Mouse (Mus musculus) midbrain, embryonic 15.5 days (tissue): ENCODE data around the gene Spink2. TPM values are rescaled to one million over a fixed set of nuclear protein-coding genes. Genes with fewer than 3 reads are reported as not detected.
A peak's percentile ranks its signal among the peaks of the same experiment; 100 is the strongest.
"Not testable (repeated sequence)": the region's sequence is repeated elsewhere in the genome, so short reads cannot be mapped to it uniquely, and the experiment has no call there.

Experiments
- ATAC-seq: fragments of 200-750 bp; cut with Nextera tagmentation; replicated peaks from 2 replicates; pipeline ENCODE4 v1.8.0; 2017; ENCODE audit warnings: moderate TSS enrichment
- H3K27ac ChIP-seq: fragments of 300-500 bp; sonication (generic); 2 replicates; pipeline ENCODE4 v1.5.1; 2015; ENCODE audit warnings: mild to moderate bottlenecking, inconsistent platforms
- H3K27me3 ChIP-seq: fragments of 300-500 bp; sonication (generic); replicated peaks from 2 replicates; pipeline ENCODE4 v1.6.1; 2015; ENCODE audit warnings: inconsistent platforms
- H3K36me3 ChIP-seq: fragments of 300-500 bp; sonication (generic); replicated peaks from 2 replicates; pipeline ENCODE4 v1.6.1; 2015; ENCODE audit warnings: inconsistent platforms
- H3K4me1 ChIP-seq: fragments of 300-500 bp; sonication (generic); 2 replicates; pipeline ENCODE4 v1.6.1; 2015; ENCODE audit warnings: inconsistent platforms
- H3K4me2 ChIP-seq: fragments of 300-500 bp; sonication (generic); 2 replicates; pipeline ENCODE4 v1.6.1; 2015; ENCODE audit warnings: inconsistent platforms, mild to moderate bottlenecking, moderate library complexity
- H3K4me3 ChIP-seq: fragments of 300-500 bp; sonication (generic); 2 replicates; pipeline ENCODE4 v1.5.1; 2015; ENCODE audit warnings: mild to moderate bottlenecking, inconsistent platforms
- H3K9ac ChIP-seq: fragments of 300-500 bp; sonication (generic); 2 replicates; pipeline ENCODE4 v1.6.1; 2015; ENCODE audit warnings: mild to moderate bottlenecking, inconsistent platforms
- H3K9me3 ChIP-seq: fragments of 300-500 bp; sonication (generic); 2 replicates; pipeline ENCODE4 v1.6.1; 2016; ENCODE audit warnings: inconsistent platforms
- WGBS: fragments of 180-500 bp; shearing (Covaris S2); methylation state at CpG from one replicate; pipeline ENCODE4 v1.1.7; 2015; ENCODE audit warnings: mixed read lengths; 5-methylcytosine and 5-hydroxymethylcytosine counted together
- polyA plus RNA-seq: library from polyadenylated mRNA; unstranded; fragments of >200 nt; fragmentation: Nextera tagmentation; extraction: Ambion mirVana; gene quantifications from 2 replicates; pipeline ENCODE4 v1.2.1, GENCODE M21; 2015

The Spink2 gene
- polyA plus RNA-seq, 1 experiment from 2014 or later = 0.41 TPM

GRCm38 (mm10) chr5:77191106-77191505 is 20.2 kb downstream of the Spink2 start:
- no peak overlapping the region for H3K4me2 ChIP-seq
- no peak overlapping the region for H3K4me3 ChIP-seq
- no peaks in the 10 kb centered on the region for H3K4me1 ChIP-seq
- ATAC-seq = no peak
- no peak overlapping the region for H3K27ac ChIP-seq
- 86% methylated on average over 4 of the region's 4 CpGs for WGBS
- H3K9me3 ChIP-seq = no peaks in the 10 kb centered on the region
- no peak overlapping the region for H3K9ac ChIP-seq
- H3K36me3 ChIP-seq = no peaks in the 10 kb centered on the region
- no peaks in the 10 kb centered on the region for H3K27me3 ChIP-seq

- H3K4me3 ChIP-seq = no peak overlapping the region
- no peak overlapping the region for H3K4me2 ChIP-seq
- ATAC-seq = no peak
- no peaks in the 10 kb centered on the region for H3K9me3 ChIP-seq
- H3K4me1 ChIP-seq = no peaks in the 10 kb centered on the region
- 49% methylated on average over 3 of the region's 3 CpGs for WGBS
- H3K27me3 ChIP-seq = no peaks in the 10 kb centered on the region
- H3K27ac ChIP-seq = no peak overlapping the region
- no peaks in the 10 kb centered on the region for H3K36me3 ChIP-seq
- H3K9ac ChIP-seq = no peak overlapping the region
Observed at GRCm38 (mm10) chr5:77188738-77189137, 22.5 kb downstream of the Spink2 start.

GRCm38 (mm10) chr5:77185351-77185750 is 25.9 kb downstream of the Spink2 start:
- Histone ChIP-seq H3K27me3 (no peaks in the 10 kb centered on the region), H3K4me3 (no peak overlapping the region), H3K9ac (no peak overlapping the region), H3K27ac (no peak overlapping the region), H3K36me3 (no peaks in the 10 kb centered on the region), H3K4me2 (no peak overlapping the region), H3K9me3 (no peaks in the 10 kb centered on the region), H3K4me1 (no peaks in the 10 kb centered on the region)
- WGBS = 87% methylated on average over 3 of the region's 3 CpGs
- no peak for ATAC-seq

- H3K27me3 ChIP-seq, ATAC-seq, H3K9me3 ChIP-seq, H3K36me3 ChIP-seq, H3K27ac ChIP-seq, H3K4me2 ChIP-seq, H3K4me3 ChIP-seq, H3K9ac ChIP-seq, H3K4me1 ChIP-seq: not testable (repeated sequence)
- 74% methylated on average over 5 of the region's 5 CpGs for WGBS
Observed at GRCm38 (mm10) chr5:77183876-77184275, 27.4 kb downstream of the Spink2 start.

GRCm38 (mm10) chr5:77183338-77183737 is 27.9 kb downstream of the Spink2 start:
- H3K9me3 ChIP-seq = no peaks in the 10 kb centered on the region
- H3K4me1 ChIP-seq = no peaks in the 10 kb centered on the region
- 43% methylated on average over 1 of the region's 1 CpGs for WGBS
- no peak overlapping the region for H3K4me2 ChIP-seq
- no peak overlapping the region for H3K27ac ChIP-seq
- no peaks in the 10 kb centered on the region for H3K27me3 ChIP-seq
- no peak for ATAC-seq
- no peak overlapping the region for H3K4me3 ChIP-seq
- H3K9ac ChIP-seq = no peak overlapping the region
- no peaks in the 10 kb centered on the region for H3K36me3 ChIP-seq

GRCm38 (mm10) chr5:77181508-77181907 is 29.8 kb downstream of the Spink2 start:
- no peak overlapping the region for H3K9ac ChIP-seq
- H3K27me3 ChIP-seq = no peaks in the 10 kb centered on the region
- H3K9me3 ChIP-seq = no peaks in the 10 kb centered on the region
- no peaks in the 10 kb centered on the region for H3K4me1 ChIP-seq
- no peak overlapping the region for H3K4me2 ChIP-seq
- H3K4me3 ChIP-seq = no peak overlapping the region
- no peaks in the 10 kb centered on the region for H3K36me3 ChIP-seq
- no peak for ATAC-seq
- H3K27ac ChIP-seq = no peak overlapping the region
- 88% methylated on average over 7 of the region's 7 CpGs for WGBS

GRCm38 (mm10) chr5:77178976-77179375 is 32.3 kb downstream of the Spink2 start:
- Histone ChIP-seq H3K27me3 (no peaks in the 10 kb centered on the region), H3K4me2 (no peak overlapping the region), H3K4me1 (no peaks in the 10 kb centered on the region), H3K36me3 (no peaks in the 10 kb centered on the region), H3K9me3 (no peaks in the 10 kb centered on the region), H3K27ac (no peak overlapping the region), H3K4me3 (no peak overlapping the region), H3K9ac (no peak overlapping the region)
- no peak for ATAC-seq
- WGBS = 100% methylated on average over 1 of the region's 1 CpGs

- ATAC-seq = no peak
- H3K4me2 ChIP-seq = no peak overlapping the region
- H3K9me3 ChIP-seq = no peaks in the 10 kb centered on the region
- no peak overlapping the region for H3K4me3 ChIP-seq
- no peak overlapping the region for H3K27ac ChIP-seq
- H3K27me3 ChIP-seq = no peaks in the 10 kb centered on the region
- no peak overlapping the region for H3K9ac ChIP-seq
- WGBS = 75% methylated on average over 9 of the region's 9 CpGs
- H3K36me3 ChIP-seq = no peaks in the 10 kb centered on the region
- no peaks in the 10 kb centered on the region for H3K4me1 ChIP-seq
Observed at GRCm38 (mm10) chr5:77178008-77178407, 33.3 kb downstream of the Spink2 start.

GRCm38 (mm10) chr5:77174779-77175178 is 36.5 kb downstream of the Spink2 start:
- no peak overlapping the region for H3K27ac ChIP-seq
- no peak for ATAC-seq
- H3K4me3 ChIP-seq = no peak overlapping the region
- no peaks in the 10 kb centered on the region for H3K4me1 ChIP-seq
- no peak overlapping the region for H3K4me2 ChIP-seq
- no peaks in the 10 kb centered on the region for H3K27me3 ChIP-seq
- H3K9me3 ChIP-seq = no peaks in the 10 kb centered on the region
- H3K36me3 ChIP-seq = no peaks in the 10 kb centered on the region
- no peak overlapping the region for H3K9ac ChIP-seq
- 65% methylated on average over 4 of the region's 4 CpGs for WGBS

- Histone ChIP-seq H3K9ac (no peak overlapping the region), H3K4me1 (no peaks in the 10 kb centered on the region), H3K4me2 (no peak overlapping the region), H3K36me3 (no peaks in the 10 kb centered on the region), H3K4me3 (no peak overlapping the region), H3K27ac (no peak overlapping the region), H3K9me3 (no peaks in the 10 kb centered on the region), H3K27me3 (no peaks in the 10 kb centered on the region)
- 0 out of 2 replicates have a peak, but pooled peaks have one; percentile 63 for ATAC-seq
- WGBS = 55% methylated on average over 5 of the region's 5 CpGs
Observed at GRCm38 (mm10) chr5:77170593-77170992, 40.7 kb downstream of the Spink2 start.

GRCm38 (mm10) chr5:77167306-77167945 is 43.8 kb downstream of the Spink2 start:
- H3K27ac ChIP-seq = no peak overlapping the region
- no peaks in the 10 kb centered on the region for H3K36me3 ChIP-seq
- no peak for ATAC-seq
- no peak overlapping the region for H3K4me2 ChIP-seq
- no peaks in the 10 kb centered on the region for H3K9me3 ChIP-seq
- no peak overlapping the region for H3K9ac ChIP-seq
- H3K27me3 ChIP-seq = no peaks in the 10 kb centered on the region
- no peaks in the 10 kb centered on the region for H3K4me1 ChIP-seq
- WGBS = 84% methylated on average over 22 of the region's 22 CpGs
- no peak overlapping the region for H3K4me3 ChIP-seq

- H3K36me3 ChIP-seq = no peaks in the 10 kb centered on the region
- ATAC-seq = no peak
- H3K4me3 ChIP-seq = no peak overlapping the region
- 71% methylated on average over 13 of the region's 13 CpGs for WGBS
- H3K27me3 ChIP-seq = no peaks in the 10 kb centered on the region
- no peak overlapping the region for H3K9ac ChIP-seq
- no peaks in the 10 kb centered on the region for H3K9me3 ChIP-seq
- no peak overlapping the region for H3K4me2 ChIP-seq
- H3K4me1 ChIP-seq = no peaks in the 10 kb centered on the region
- H3K27ac ChIP-seq = no peak overlapping the region
Observed at GRCm38 (mm10) chr5:77165703-77166625, 45.3 kb downstream of the Spink2 start.

- H3K4me3 ChIP-seq = no peak overlapping the region
- ATAC-seq = no peak
- 85% methylated on average over 7 of the region's 7 CpGs for WGBS
- H3K9me3 ChIP-seq = no peaks in the 10 kb centered on the region
- H3K36me3 ChIP-seq = no peaks in the 10 kb centered on the region
- no peaks in the 10 kb centered on the region for H3K27me3 ChIP-seq
- H3K27ac ChIP-seq = no peak overlapping the region
- no peaks in the 10 kb centered on the region for H3K4me1 ChIP-seq
- H3K4me2 ChIP-seq = no peak overlapping the region
- no peak overlapping the region for H3K9ac ChIP-seq
Observed at GRCm38 (mm10) chr5:77163597-77163996, 47.7 kb downstream of the Spink2 start.
